Mouse (Mus musculus) forebrain, embryonic 15.5 days (tissue): Measurements from ENCODE around the gene Mynn. TPM values are rescaled to one million over a fixed set of nuclear protein-coding genes. Genes with fewer than 3 reads are reported as not detected.

Source experiments
- ATAC-seq: fragments of 200-750 bp; cut with Nextera tagmentation; replicated peaks from 2 replicates; pipeline ENCODE4 v1.8.0; 2017; ENCODE audit warnings: mild to moderate bottlenecking, moderate TSS enrichment, moderate library complexity
- H3K27ac ChIP-seq: fragments of 300-500 bp; sonication (generic); replicated peaks from 2 replicates; pipeline ENCODE4 v1.5.1; 2015; ENCODE audit warnings: mild to moderate bottlenecking, inconsistent platforms
- H3K27me3 ChIP-seq: fragments of 300-500 bp; sonication (generic); 2 replicates; pipeline ENCODE4 v1.6.1; 2015; ENCODE audit warnings: inconsistent platforms
- H3K36me3 ChIP-seq: fragments of 300-500 bp; sonication (generic); 2 replicates; pipeline ENCODE4 v1.6.1; 2015; ENCODE audit warnings: mild to moderate bottlenecking, inconsistent platforms
- H3K4me1 ChIP-seq: fragments of 300-500 bp; sonication (generic); 2 replicates; pipeline ENCODE4 v1.6.1; 2015; ENCODE audit warnings: inconsistent platforms
- H3K4me2 ChIP-seq: fragments of 300-500 bp; sonication (generic); replicated peaks from 2 replicates; pipeline ENCODE4 v1.6.1; 2015; ENCODE audit warnings: mild to moderate bottlenecking, inconsistent platforms
- H3K4me3 ChIP-seq: fragments of 300-500 bp; sonication (generic); 2 replicates; pipeline ENCODE4 v1.5.1; 2015; ENCODE audit warnings: mild to moderate bottlenecking, inconsistent platforms
- H3K9ac ChIP-seq: fragments of 300-500 bp; sonication (generic); replicated peaks from 2 replicates; pipeline ENCODE4 v1.6.1; 2015; ENCODE audit warnings: mild to moderate bottlenecking, inconsistent platforms
- H3K9me3 ChIP-seq: fragments of 300-500 bp; sonication (generic); 2 replicates; pipeline ENCODE4 v1.6.1; 2016; ENCODE audit warnings: inconsistent platforms
- WGBS: fragments of 180-500 bp; shearing (Covaris S2); methylation state at CpG from one replicate; pipeline ENCODE4 v1.1.7; 2015; ENCODE audit warnings: mixed read lengths; 5-methylcytosine and 5-hydroxymethylcytosine counted together
- polyA plus RNA-seq: library from polyadenylated mRNA; unstranded; fragments of >200 nt; fragmentation: Nextera tagmentation; extraction: Ambion mirVana; gene quantifications from 2 replicates; pipeline ENCODE4 v1.2.1, GENCODE M21; 2015

Gene Mynn
- polyA plus RNA-seq, 1 experiment from 2014 or later = 39.6 TPM

- Histone ChIP-seq H3K27me3 (peaks cover 26% of the 10 kb centered on the region), H3K4me3 (peak within 1 kb of the TSS; percentile 31), H3K9ac (peak within 1 kb of the TSS; percentile 33; the same call in 1 of the 2 replicates), H3K36me3 (no peaks in the 10 kb centered on the region), H3K4me2 (peak within 1 kb of the TSS; percentile 56), H3K4me1 (peaks cover 17% of the 10 kb centered on the region), H3K9me3 (no peaks in the 10 kb centered on the region), H3K27ac (no peak within 1 kb of the TSS)
- 3% methylated on average over 25 of the region's 25 CpGs for WGBS
- ATAC-seq = peak; percentile 84
Observed at GRCm38 (mm10) chr3:30647440-30648090, 45.7 kb downstream of the Mynn start, which contains the start of gene Lrrc34. Gene Lrrc34 (minus strand): TSS chr3:30647869.

GRCm38 (mm10) chr3:30648466-30648865 lies 46.6 kb downstream of the Mynn start:
- H3K4me3 ChIP-seq = no peak overlapping the region
- H3K27me3 ChIP-seq = peaks cover 26% of the 10 kb centered on the region
- H3K9me3 ChIP-seq = no peaks in the 10 kb centered on the region
- peaks cover 17% of the 10 kb centered on the region for H3K4me1 ChIP-seq
- H3K9ac ChIP-seq = no peak overlapping the region
- ATAC-seq = no peak
- no peak overlapping the region for H3K4me2 ChIP-seq
- 94% methylated on average over 2 of the region's 2 CpGs for WGBS
- no peak overlapping the region for H3K27ac ChIP-seq
- H3K36me3 ChIP-seq = no peaks in the 10 kb centered on the region

- ATAC-seq = peak; percentile 75
- Histone ChIP-seq H3K4me2 (peak overlapping the region; percentile 54), H3K4me1 (peaks cover 17% of the 10 kb centered on the region), H3K27ac (no peak overlapping the region), H3K4me3 (peak overlapping the region; percentile 37), H3K9me3 (no peaks in the 10 kb centered on the region), H3K36me3 (no peaks in the 10 kb centered on the region), H3K9ac (no peak overlapping the region), H3K27me3 (peaks cover 26% of the 10 kb centered on the region)
- WGBS = under 1% methylated on average over 41 of the region's 41 CpGs
Observed at GRCm38 (mm10) chr3:30650062-30650841, 48.4 kb downstream of the Mynn start.

- no peak for ATAC-seq
- 86% methylated on average over 5 of the region's 5 CpGs for WGBS
Observed at GRCm38 (mm10) chr3:30655937-30656336, 54.1 kb downstream of the Mynn start.

GRCm38 (mm10) chr3:30658486-30658885 lies 56.6 kb downstream of the Mynn start:
- H3K9me3 ChIP-seq = no peaks in the 10 kb centered on the region
- H3K27me3 ChIP-seq = no peaks in the 10 kb centered on the region
- no peaks in the 10 kb centered on the region for H3K36me3 ChIP-seq
- no peak overlapping the region for H3K4me2 ChIP-seq
- no peak for ATAC-seq
- H3K9ac ChIP-seq = no peak overlapping the region
- WGBS = 86% methylated on average over 9 of the region's 9 CpGs
- H3K4me1 ChIP-seq = no peaks in the 10 kb centered on the region
- H3K4me3 ChIP-seq = no peak overlapping the region
- H3K27ac ChIP-seq = no peak overlapping the region

More at GRCm38 (mm10) chr3:30655937-30656336, 54.1 kb downstream of the Mynn start:
- no peak overlapping the region for H3K4me3 ChIP-seq
- peaks cover 10% of the 10 kb centered on the region for H3K27me3 ChIP-seq
- H3K4me2 ChIP-seq = no peak overlapping the region
- H3K36me3 ChIP-seq = no peaks in the 10 kb centered on the region
- no peak overlapping the region for H3K9ac ChIP-seq
- no peaks in the 10 kb centered on the region for H3K9me3 ChIP-seq
- H3K4me1 ChIP-seq = no peaks in the 10 kb centered on the region
- H3K27ac ChIP-seq = no peak overlapping the region

Other genes with a start within 250 kb of the Mynn start
- gene Mecom, start 54.1 kb upstream of the Mynn start, polyA plus RNA-seq = 2.2 and 2.4 TPM in 2 replicates
- 0.11 and 0.22 TPM in 2 replicates for gene Actrt3, start 2.1 kb upstream of the Mynn start, polyA plus RNA-seq
- not detected in 2 replicates for gene Lrriq4, start 42.4 kb downstream of the Mynn start, polyA plus RNA-seq
- 0.88 and 1.9 TPM in 2 replicates for gene Lrrc34, start 45.8 kb downstream of the Mynn start, polyA plus RNA-seq
- not detected in 2 replicates for gene Lrrc31, start 97.8 kb downstream of the Mynn start, polyA plus RNA-seq
- 0.05 TPM in 1 of 2 replicates, not detected in the other for gene Samd7, start 144.2 kb downstream of the Mynn start, polyA plus RNA-seq
- gene Sec62, start 190.8 kb downstream of the Mynn start, polyA plus RNA-seq = 79.3 and 90.2 TPM in 2 replicates